Mouse (Mus musculus): ENCODE results near the gene Odr4. TPM values are rescaled to one million over a fixed set of nuclear protein-coding genes. Genes with fewer than 3 reads are reported as not detected.

Odr4 gene
- polyA plus RNA-seq, 1 experiment: not detected

DNA sequence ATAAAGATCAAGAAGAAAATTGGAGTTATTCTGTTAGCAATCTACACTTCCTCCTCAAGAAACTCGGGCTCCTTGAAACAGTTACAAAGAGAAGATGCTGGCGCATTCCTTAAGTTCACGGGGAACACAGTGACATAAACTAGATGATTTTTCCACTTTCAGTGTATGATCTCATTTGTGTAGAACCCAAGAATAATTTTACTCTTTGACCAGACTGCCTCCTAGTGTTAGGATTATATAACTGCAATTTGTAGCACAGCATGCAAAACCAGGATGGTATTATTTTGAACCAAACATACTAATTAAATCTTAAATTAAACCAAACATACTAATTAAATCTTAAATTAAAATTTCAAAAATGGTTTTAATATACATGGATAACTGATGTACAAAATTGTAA lies 20.0 kb downstream of the Odr4 start:
- 86% methylated on average over 3 of the region's 3 CpGs for WGBS
- TF ChIP-seq POLR2A (IDR thresholded peaks at IDR 0.05; ENCODE audit: insufficient read depth, low read depth, low read length): no peak
- TF ChIP-seq CTCF (IDR thresholded peaks at IDR 0.05; ENCODE audit: insufficient read depth, low read depth, low read length): no peak
- H3K27ac ChIP-seq (ENCODE audit: insufficient read depth, low read depth, low read length): no peak overlapping the region

DNA sequence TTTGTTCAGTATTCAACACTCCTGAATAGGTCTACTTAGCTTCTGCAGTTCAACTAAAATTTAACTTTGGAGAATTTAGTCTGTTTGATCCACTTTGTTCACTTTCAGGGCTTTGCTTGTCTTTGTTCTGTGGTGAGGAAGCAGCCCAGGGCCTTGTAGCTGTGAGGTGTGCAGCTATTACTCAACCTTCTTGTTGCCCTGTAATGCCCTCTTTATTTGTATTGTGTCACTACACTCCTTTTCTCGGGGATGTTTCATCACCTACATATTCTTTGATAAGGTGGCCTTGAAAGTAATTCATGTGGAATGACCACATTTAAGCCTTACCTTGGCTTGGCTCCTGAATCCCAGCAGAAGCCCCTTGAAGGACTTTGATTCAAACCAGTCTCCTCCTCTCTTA lies 32.0 kb downstream of the Odr4 start:
- TF ChIP-seq POLR2A (IDR thresholded peaks at IDR 0.05; ENCODE audit: insufficient read depth, low read depth, low read length): no peak
- no peak for TF ChIP-seq CTCF (IDR thresholded peaks at IDR 0.05; ENCODE audit: insufficient read depth, low read depth, low read length)
- Histone ChIP-seq H3K27ac (ENCODE audit: insufficient read depth, low read depth, low read length) (no peak overlapping the region), H3K4me3 (ENCODE audit: insufficient read depth, low read depth, low read length) (no peak overlapping the region), H3K4me1 (ENCODE audit: control insufficient read depth, insufficient read depth, low read length) (no peaks in the 10 kb centered on the region)
- whole genome bisulfite sequencing: 88% methylated on average over 1 of the region's 1 CpGs

More for the DNA sequence above, 20.0 kb downstream of the Odr4 start:
- Histone ChIP-seq H3K4me3 (ENCODE audit: insufficient read depth, low read depth, low read length) (no peak overlapping the region), H3K4me1 (ENCODE audit: control insufficient read depth, insufficient read depth, low read length) (no peaks in the 10 kb centered on the region)

DNA sequence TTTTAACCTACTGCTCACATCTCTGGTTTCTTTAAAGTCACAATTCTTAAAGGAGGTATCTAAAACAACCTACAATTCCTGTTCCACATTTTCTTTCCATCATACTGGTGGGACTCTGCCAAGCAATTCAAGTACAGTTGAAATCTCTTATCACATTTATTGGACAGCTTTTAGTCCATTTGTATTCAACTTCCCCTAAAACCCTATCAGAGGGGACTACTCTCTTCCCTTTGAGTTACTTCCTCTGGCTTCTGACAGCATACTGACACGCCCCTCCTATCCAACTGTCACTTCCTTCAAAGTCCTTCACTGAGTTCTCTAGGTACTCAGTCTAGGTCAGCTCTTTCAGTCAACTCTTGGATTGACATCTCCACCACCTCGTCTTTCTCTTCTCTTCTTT lies 57.8 kb downstream of the Odr4 start:
- WGBS: 83% methylated on average over 2 of the region's 2 CpGs
- TF ChIP-seq POLR2A (IDR thresholded peaks at IDR 0.05; ENCODE audit: insufficient read depth, low read depth, low read length) (no peak), CTCF (IDR thresholded peaks at IDR 0.05; ENCODE audit: insufficient read depth, low read depth, low read length) (no peak)
- Histone ChIP-seq H3K4me1 (ENCODE audit: control insufficient read depth, insufficient read depth, low read length) (no peaks in the 10 kb centered on the region), H3K27ac (ENCODE audit: insufficient read depth, low read depth, low read length) (no peak overlapping the region), H3K4me3 (ENCODE audit: insufficient read depth, low read depth, low read length) (no peak overlapping the region)

DNA sequence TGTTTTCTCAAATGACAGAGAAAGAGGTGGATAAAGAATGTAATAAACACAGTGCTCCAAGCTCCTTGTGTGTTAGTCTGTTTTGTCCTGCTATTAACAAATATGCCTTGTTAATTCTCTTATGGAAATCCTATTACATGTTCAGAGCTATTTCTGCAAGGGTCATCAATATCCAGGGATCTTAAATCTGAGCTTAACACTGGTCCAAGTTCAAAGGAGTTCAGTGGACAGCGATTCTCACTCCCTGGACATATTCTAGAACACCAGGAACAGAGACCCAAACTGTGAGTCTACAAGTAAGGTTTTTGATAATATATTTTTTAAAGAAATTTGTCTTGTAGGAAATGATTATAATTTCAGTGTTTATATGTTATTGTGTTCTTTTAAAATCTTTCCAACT lies 73.7 kb downstream of the Odr4 start, which contains the start of gene Pdc:
Pdc (plus strand) TSS at position 213 of the 400 bp plus-strand sequence.
- 94% methylated on average over 1 of the region's 1 CpGs for WGBS
- Histone ChIP-seq H3K4me1 (ENCODE audit: control insufficient read depth, insufficient read depth, low read length) (no peaks in the 10 kb centered on the region), H3K4me3 (ENCODE audit: insufficient read depth, low read depth, low read length) (no peak within 1 kb of the TSS), H3K27ac (ENCODE audit: insufficient read depth, low read depth, low read length) (no peak within 1 kb of the TSS)
- TF ChIP-seq CTCF (IDR thresholded peaks at IDR 0.05; ENCODE audit: insufficient read depth, low read depth, low read length) (no peak), POLR2A (IDR thresholded peaks at IDR 0.05; ENCODE audit: insufficient read depth, low read depth, low read length) (no peak)

Other genes starting within 250 kb of the Odr4 start
- not detected in 2 replicates for gene Pdc, start 73.7 kb downstream of the Odr4 start, polyA plus RNA-seq (2012; ENCODE audit: insufficient read depth, insufficient read length, low replicate concordance, missing spikeins)
- gene Tpr, start 242 bp downstream of the Odr4 start, polyA plus RNA-seq (2012; ENCODE audit: insufficient read depth, insufficient read length, low replicate concordance, missing spikeins): 192 TPM in 1 of 2 replicates, not detected in the other
- not detected in 2 replicates for gene Prg4, start 73.1 kb upstream of the Odr4 start, polyA plus RNA-seq (2012; ENCODE audit: insufficient read depth, insufficient read length, low replicate concordance, missing spikeins)